Mouse (Mus musculus) liver, postnatal 0 days (tissue): ENCODE measurements around the gene Ccdc28a. TPM values are rescaled to one million over a fixed set of nuclear protein-coding genes. Genes with fewer than 3 reads are reported as not detected.
A peak's percentile ranks its signal among the peaks of the same experiment; 100 is the strongest.

Experiments
- ATAC-seq: fragments of 200-750 bp; cut with Nextera tagmentation; 2 replicates; pipeline ENCODE4 v1.8.0; 2017; ENCODE audit warnings: mild to moderate bottlenecking, moderate library complexity
- DNase-seq: peaks from one replicate; pipeline ENCODE4 v3.0.0-alpha.2; 2016
- H3K27ac ChIP-seq: fragments of 300-500 bp; sonication (generic); 2 replicates; pipeline ENCODE4 v1.5.1; 2014; ENCODE audit warnings: antibody characterized with exemption, moderate library complexity, mild to moderate bottlenecking, low read depth
- H3K27me3 ChIP-seq: fragments of 300-500 bp; sonication (generic); 2 replicates; pipeline ENCODE4 v1.6.1; 2014; ENCODE audit warnings: low read length, control low read depth, mixed read lengths; ENCODE audit not compliant: insufficient read depth
- H3K36me3 ChIP-seq: fragments of 300-500 bp; sonication (generic); replicated peaks from 2 replicates; pipeline ENCODE4 v1.6.1; 2014; ENCODE audit warnings: mild to moderate bottlenecking, control low read depth, low read length, moderate library complexity, mixed read lengths; ENCODE audit not compliant: insufficient read depth
- H3K4me1 ChIP-seq: fragments of 300-500 bp; sonication (generic); 2 replicates; pipeline ENCODE4 v1.6.1; 2014; ENCODE audit warnings: antibody characterized with exemption, mild to moderate bottlenecking, control low read depth; ENCODE audit not compliant: insufficient read depth
- H3K4me2 ChIP-seq: fragments of 300-500 bp; sonication (generic); 2 replicates; pipeline ENCODE4 v1.6.1; 2014; ENCODE audit warnings: low read depth, mild to moderate bottlenecking, low read length, moderate library complexity, mixed read lengths
- H3K4me3 ChIP-seq: fragments of 300-500 bp; sonication (generic); 2 replicates; pipeline ENCODE4 v1.5.1; 2014; ENCODE audit warnings: low read depth, low read length
- H3K9ac ChIP-seq: fragments of 300-500 bp; sonication (generic); replicated peaks from 2 replicates; pipeline ENCODE4 v1.6.1; 2014; ENCODE audit warnings: mild to moderate bottlenecking, moderate library complexity
- H3K9me3 ChIP-seq: fragments of 300-500 bp; sonication (generic); 2 replicates; pipeline ENCODE4 v1.6.1; 2016; ENCODE audit warnings: mild to moderate bottlenecking, control low read depth, low read length, mixed read lengths
- CTCF ChIP-seq: sonication (generic); IDR thresholded peaks from 2 replicates; pipeline ENCODE4 v1.5.1; 2016; ENCODE audit warnings: antibody characterized with exemption, low read depth
- EP300 ChIP-seq: IDR thresholded peaks from 2 replicates; pipeline ENCODE4 v1.6.1; 2016; ENCODE audit warnings: antibody characterized with exemption, low read depth, mild to moderate bottlenecking
- WGBS: fragments of 180-500 bp; shearing (Covaris S2); extraction: QIAGEN DNeasy Blood & Tissue Kit; methylation state at CpG from one replicate; pipeline ENCODE4 v1.1.7; 2014; ENCODE audit not compliant: insufficient replicate concordance; 5-methylcytosine and 5-hydroxymethylcytosine counted together
- polyA plus RNA-seq: library from polyadenylated mRNA; unstranded; fragments of >200 nt; fragmentation: Nextera tagmentation; extraction: Ambion mirVana; gene quantifications from 2 replicates; pipeline ENCODE4 v1.2.1, GENCODE M21; 2015

The Ccdc28a gene
- polyA plus RNA-seq, 1 experiment from 2014 or later = 9.0 TPM

- Histone ChIP-seq H3K4me3 (no peak overlapping the region), H3K27ac (no peak overlapping the region), H3K36me3 (no peaks in the 10 kb centered on the region; the same call in 1 of the 2 replicates)
Observed at GRCm38 (mm10) chr10:18213373-18213772, 21.4 kb downstream of the Ccdc28a start.

DNA sequence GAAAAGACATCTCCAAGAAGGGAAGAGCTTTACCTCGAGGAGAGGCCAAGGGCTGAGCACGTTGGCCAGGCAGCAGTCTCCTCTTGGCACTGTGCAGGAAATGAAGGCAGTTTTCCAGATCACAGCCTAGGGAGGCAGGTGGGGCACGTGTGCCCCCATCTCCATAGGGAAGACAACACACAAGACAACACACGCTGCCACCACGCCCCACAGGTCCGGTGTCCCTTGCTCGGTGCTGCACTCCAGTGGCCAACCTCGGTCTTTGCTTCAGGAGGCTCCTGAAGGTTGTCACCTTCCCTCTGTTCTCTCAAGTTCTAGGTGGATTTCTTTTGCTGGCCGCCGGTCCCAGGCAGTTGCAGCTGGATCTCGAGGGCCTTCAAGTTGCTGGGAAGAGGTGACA, 24.1 kb downstream of the Ccdc28a start, which contains the start of gene Ect2l:
Ect2l (minus strand) TSS at position 165 of the 400 bp plus-strand sequence.
- TF ChIP-seq EP300 = no peak
- peak; percentile 79 for TF ChIP-seq CTCF
- H3K9ac ChIP-seq = no peak within 1 kb of the TSS
- H3K4me2 ChIP-seq = peak within 1 kb of the TSS; percentile 9; the same call in 1 of the 2 replicates
- H3K9me3 ChIP-seq = no peaks in the 10 kb centered on the region
- no peaks in the 10 kb centered on the region for H3K27me3 ChIP-seq
- peak; percentile 64 for DNase-seq
- H3K27ac ChIP-seq = no peak within 1 kb of the TSS
- H3K36me3 ChIP-seq = no peaks in the 10 kb centered on the region
- H3K4me3 ChIP-seq = no peak within 1 kb of the TSS
- no peaks in the 10 kb centered on the region; the same call in 1 of the 2 replicates for H3K4me1 ChIP-seq
- ATAC-seq = peak; percentile 48
- 7% methylated on average over 11 of the region's 11 CpGs for WGBS

More at GRCm38 (mm10) chr10:18213373-18213772, 21.4 kb downstream of the Ccdc28a start:
- Histone ChIP-seq H3K9ac (no peak overlapping the region), H3K9me3 (no peaks in the 10 kb centered on the region), H3K27me3 (no peaks in the 10 kb centered on the region), H3K4me1 (no peaks in the 10 kb centered on the region; the same call in 1 of the 2 replicates), H3K4me2 (no peak overlapping the region)
- no peak for DNase-seq
- no peak for TF ChIP-seq CTCF
- TF ChIP-seq EP300 = no peak
- no peak for ATAC-seq
- 72% methylated on average over 4 of the region's 4 CpGs for WGBS

DNA sequence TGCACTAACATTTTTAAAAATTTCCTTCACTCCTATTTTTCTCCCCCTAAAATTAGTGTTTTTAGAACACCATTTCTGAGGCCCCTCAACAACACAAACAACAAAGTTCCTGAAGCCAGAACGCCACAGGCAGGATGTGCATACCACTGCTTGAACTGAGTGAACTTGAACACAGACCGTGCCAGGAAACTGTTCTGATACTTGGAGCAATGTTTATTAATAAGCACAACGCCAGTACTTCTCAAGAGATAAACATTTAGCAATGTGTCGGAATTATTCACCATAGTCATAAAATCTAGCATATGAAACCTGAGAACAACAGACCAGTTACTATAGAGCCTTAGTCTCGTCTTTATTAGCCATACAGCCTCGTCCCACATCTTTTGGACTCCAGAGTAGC, 24.7 kb downstream of the Ccdc28a start:
- Histone ChIP-seq H3K27me3 (no peaks in the 10 kb centered on the region), H3K4me2 (no peak overlapping the region), H3K27ac (no peak overlapping the region), H3K36me3 (no peaks in the 10 kb centered on the region), H3K9ac (no peak overlapping the region), H3K4me1 (no peaks in the 10 kb centered on the region; the same call in 1 of the 2 replicates), H3K9me3 (no peaks in the 10 kb centered on the region), H3K4me3 (no peak overlapping the region)
- WGBS = 48% methylated on average over 6 of the region's 6 CpGs
- no peak for DNase-seq
- no peak for ATAC-seq
- TF ChIP-seq CTCF (no peak), EP300 (no peak)

GRCm38 (mm10) chr10:18204067-18204466, 30.7 kb downstream of the Ccdc28a start:
- Histone ChIP-seq H3K4me3 (no peak overlapping the region), H3K9ac (no peak overlapping the region), H3K4me2 (no peak overlapping the region), H3K27ac (no peak overlapping the region), H3K36me3 (no peaks in the 10 kb centered on the region), H3K27me3 (no peaks in the 10 kb centered on the region), H3K9me3 (no peaks in the 10 kb centered on the region), H3K4me1 (no peaks in the 10 kb centered on the region)
- DNase-seq (no peak), ATAC-seq (no peak)
- TF ChIP-seq CTCF = no peak
- TF ChIP-seq EP300 = no peak
- WGBS = 54% methylated on average over 7 of the region's 7 CpGs

GRCm38 (mm10) chr10:18202401-18202800, 32.4 kb downstream of the Ccdc28a start:
- Histone ChIP-seq H3K9me3 (no peaks in the 10 kb centered on the region), H3K4me2 (no peak overlapping the region), H3K27ac (no peak overlapping the region), H3K36me3 (no peaks in the 10 kb centered on the region), H3K4me1 (no peaks in the 10 kb centered on the region), H3K9ac (no peak overlapping the region), H3K4me3 (no peak overlapping the region), H3K27me3 (no peaks in the 10 kb centered on the region)
- no peak for ATAC-seq
- TF ChIP-seq EP300 (no peak), CTCF (no peak)
- WGBS = 73% methylated on average over 3 of the region's 3 CpGs
- DNase-seq = no peak

- Histone ChIP-seq H3K27me3 (no peaks in the 10 kb centered on the region), H3K4me1 (no peaks in the 10 kb centered on the region), H3K4me2 (no peak overlapping the region), H3K4me3 (no peak overlapping the region), H3K36me3 (no peaks in the 10 kb centered on the region), H3K27ac (no peak overlapping the region), H3K9ac (no peak overlapping the region), H3K9me3 (no peaks in the 10 kb centered on the region)
- TF ChIP-seq CTCF (no peak), EP300 (no peak)
- ATAC-seq (no peak), DNase-seq (no peak)
- 66% methylated on average over 9 of the region's 9 CpGs for WGBS
Observed at GRCm38 (mm10) chr10:18200656-18201055, 34.1 kb downstream of the Ccdc28a start.

DNA sequence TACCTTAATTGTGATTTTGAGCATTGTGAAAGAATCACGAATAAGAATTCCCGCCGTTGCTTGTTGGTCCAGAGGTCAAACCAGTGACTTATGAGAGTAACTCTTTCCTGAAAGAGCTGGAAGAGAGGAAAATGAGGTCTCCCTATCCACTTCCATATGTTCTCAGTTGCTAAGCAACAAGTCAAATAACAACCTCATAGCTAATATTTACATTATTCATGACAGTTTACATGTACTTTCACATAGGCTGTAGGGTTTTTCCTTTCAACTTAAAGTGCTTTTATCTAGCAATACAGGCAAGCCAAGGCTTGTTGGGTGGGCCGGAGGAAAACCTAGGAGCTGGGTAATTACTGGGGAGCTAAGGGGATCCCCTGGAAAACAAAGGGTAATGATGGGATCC, 34.9 kb downstream of the Ccdc28a start:
- ATAC-seq (no peak), DNase-seq (no peak)
- Histone ChIP-seq H3K9me3 (no peaks in the 10 kb centered on the region), H3K4me3 (no peak overlapping the region), H3K4me2 (no peak overlapping the region), H3K27me3 (no peaks in the 10 kb centered on the region), H3K4me1 (no peaks in the 10 kb centered on the region), H3K36me3 (no peaks in the 10 kb centered on the region), H3K9ac (no peak overlapping the region), H3K27ac (no peak overlapping the region)
- 67% methylated on average over 4 of the region's 4 CpGs for WGBS
- TF ChIP-seq EP300 = no peak
- no peak for TF ChIP-seq CTCF
